Mouse (Mus musculus): ENCODE results near the gene A430005L14Rik.

Gene A430005L14Rik

GRCm38 (mm10) chr4:153974431-153975291 is 17.6 kb downstream of the A430005L14Rik start, which contains the start of the genes Dffb and Cep104:
TSS of gene Dffb (minus strand) at chr4:153975126.
TSS of gene Cep104 (plus strand) at chr4:153975194.
- DNase-seq (ENCODE audit: low spot score) = peak; percentile 97

DNA sequence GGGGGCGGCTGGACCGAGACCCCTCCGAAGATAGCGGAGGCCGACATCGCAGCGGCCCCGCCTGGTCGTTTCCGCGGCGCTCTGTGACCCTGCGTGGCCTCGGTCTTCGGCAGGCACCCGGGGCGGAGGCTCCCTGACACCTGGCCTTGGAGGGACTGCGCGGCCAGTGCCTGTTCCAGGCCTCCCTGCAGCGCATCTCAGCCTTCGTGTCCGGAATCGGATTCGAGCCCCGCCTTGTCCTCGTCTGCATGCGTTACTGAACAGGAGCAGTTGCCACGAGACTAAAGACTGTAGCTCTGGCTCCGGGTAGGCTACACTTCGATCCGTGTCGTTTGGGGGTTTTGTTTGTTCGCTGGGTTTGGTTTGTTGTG is 18.2 kb downstream of the A430005L14Rik start:
- DNase-seq (ENCODE audit: low spot score) = no peak

- DNase-seq (ENCODE audit: low spot score) = no peak
Measured at GRCm38 (mm10) chr4:153975768-153976167, 18.7 kb downstream of the A430005L14Rik start.

DNA sequence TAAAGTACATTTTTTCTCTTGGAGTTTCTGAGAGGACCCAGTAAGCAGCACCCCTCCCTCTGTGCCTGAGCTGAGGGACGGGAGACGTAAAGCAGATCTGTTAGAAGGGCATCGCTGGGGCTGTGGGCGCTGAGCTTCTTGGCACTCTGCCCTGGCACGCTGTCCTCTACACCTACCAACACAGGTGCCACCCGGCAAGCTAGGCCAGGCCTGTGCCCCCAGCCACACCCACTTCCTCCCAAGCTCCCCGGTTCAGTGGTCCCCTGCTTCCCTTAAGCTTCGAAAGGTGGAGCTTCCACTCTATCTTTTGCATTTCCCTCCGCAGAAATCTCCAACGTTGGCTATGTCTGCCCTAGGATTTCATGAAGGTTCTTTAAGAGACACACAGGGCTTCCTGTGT is 22.2 kb downstream of the A430005L14Rik start:
- no peak for DNase-seq (ENCODE audit: low spot score)

- no peak for DNase-seq (ENCODE audit: low spot score)
Measured at GRCm38 (mm10) chr4:153980470-153980869, 23.4 kb downstream of the A430005L14Rik start.

DNA sequence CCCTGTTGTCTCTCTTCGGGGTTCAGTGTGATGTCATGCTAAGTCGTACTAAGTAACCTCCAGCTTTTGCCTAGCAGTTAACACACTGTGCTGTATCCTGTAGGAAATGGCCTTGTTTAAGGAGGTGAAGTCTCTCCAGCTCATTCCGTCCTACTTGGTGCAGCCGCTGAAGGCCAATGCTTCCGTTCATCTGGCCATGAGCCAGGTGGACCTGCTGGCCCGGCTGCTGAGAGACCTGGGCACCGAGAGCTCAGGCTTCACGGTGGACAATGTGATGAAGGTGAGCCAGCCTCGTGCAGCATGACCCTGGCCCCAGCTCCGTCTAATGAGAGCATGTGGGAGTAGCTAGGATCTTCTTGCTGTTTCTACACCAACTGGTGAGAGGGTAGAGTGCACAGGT is 35.7 kb downstream of the A430005L14Rik start:
- DNase-seq (ENCODE audit: low spot score) = no peak

GRCm38 (mm10) chr4:153993505-153993904 is 36.5 kb downstream of the A430005L14Rik start:
- DNase-seq (ENCODE audit: low spot score) = no peak

DNA sequence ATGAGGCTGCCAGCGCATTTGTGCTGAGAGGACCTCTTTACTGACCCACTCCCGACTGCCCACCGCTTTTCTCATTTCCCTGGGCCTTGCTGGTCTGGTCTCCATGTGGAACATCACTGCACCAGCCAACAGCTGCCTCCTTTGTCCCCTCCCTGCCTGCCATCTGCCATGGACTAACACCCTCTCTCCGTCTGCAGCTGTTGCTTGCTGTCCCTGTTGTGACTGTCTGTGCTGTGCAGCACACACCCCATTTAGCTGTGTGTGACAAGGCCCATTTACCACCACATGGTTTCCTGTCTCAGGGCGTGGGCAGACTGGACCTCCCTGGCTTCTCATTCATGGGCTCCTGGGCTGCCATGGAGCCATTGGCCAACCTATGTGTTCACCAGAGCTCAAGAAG is 48.5 kb downstream of the A430005L14Rik start:
- no peak for DNase-seq (ENCODE audit: low spot score)

GRCm38 (mm10) chr4:154006264-154006663 is 49.2 kb downstream of the A430005L14Rik start:
- DNase-seq (ENCODE audit: low spot score) = no peak

DNA sequence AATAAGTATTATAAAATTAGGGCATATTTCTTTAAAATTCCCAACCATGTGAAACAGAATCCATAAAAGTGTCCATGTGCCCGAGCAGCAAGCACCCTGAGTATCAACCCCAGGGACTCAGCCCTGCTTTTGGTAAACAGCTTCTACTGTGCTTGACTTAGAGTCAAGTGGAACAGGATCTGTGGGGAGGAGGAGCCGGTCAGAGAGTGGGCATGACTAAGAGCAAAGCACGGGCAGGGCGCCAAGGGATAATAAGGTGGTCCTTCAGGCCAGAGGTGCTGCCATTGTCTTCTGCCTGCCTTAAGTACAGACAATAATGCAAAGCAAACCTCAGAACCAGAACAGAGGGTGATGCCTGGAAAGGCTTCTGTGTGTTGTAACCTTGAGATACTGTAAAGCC is 50.7 kb downstream of the A430005L14Rik start:
- no peak for DNase-seq (ENCODE audit: low spot score)

DNA sequence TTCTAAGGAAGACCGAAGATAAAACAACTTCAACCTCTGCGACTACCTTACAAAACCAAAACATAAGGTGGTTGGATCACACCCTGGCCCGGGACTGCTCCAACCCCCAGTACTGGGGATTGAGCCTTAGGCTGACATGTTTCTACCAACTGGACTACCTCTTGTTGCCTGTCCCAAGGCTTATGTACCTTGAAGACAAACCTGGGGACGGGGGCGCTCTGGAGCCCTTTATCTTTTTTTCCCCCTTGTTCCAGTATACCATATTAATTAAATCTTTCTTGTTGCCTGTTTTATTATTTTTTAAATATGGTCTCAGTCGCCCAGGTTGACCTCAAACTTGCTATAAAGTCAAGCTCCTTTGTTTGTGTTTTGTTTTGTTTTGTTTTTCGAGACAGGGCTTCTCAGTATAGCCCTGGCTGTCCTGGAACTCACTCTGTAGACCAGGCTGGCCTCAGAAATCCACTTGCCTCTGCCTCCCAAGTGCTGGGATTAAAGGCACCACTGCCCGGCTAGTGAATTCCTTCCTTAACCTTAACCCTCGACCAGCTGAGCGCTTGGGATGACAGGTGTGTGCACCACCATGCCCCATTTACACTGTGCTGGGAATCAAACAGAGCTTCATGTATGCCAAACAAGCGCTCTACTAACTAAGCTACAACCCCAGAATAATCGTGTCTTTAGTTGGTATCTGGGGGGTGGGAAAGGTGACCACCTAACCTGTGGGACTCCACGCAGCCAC is 54.0 kb downstream of the A430005L14Rik start:
- no peak for DNase-seq (ENCODE audit: low spot score)
